Mouse (Mus musculus) kidney, embryonic 15.5 days (tissue): ENCODE measurements around the gene Tulp4. TPM values are rescaled to one million over a fixed set of nuclear protein-coding genes. Genes with fewer than 3 reads are reported as not detected.

Experiments
- ATAC-seq: fragments of 200-750 bp; cut with Nextera tagmentation; replicated peaks from 2 replicates; pipeline ENCODE4 v1.8.0; 2017; ENCODE audit warnings: moderate TSS enrichment; ENCODE audit not compliant: low FRiP score
- H3K27ac ChIP-seq: fragments of 300-500 bp; sonication (generic); 2 replicates; pipeline ENCODE4 v1.5.1; 2015; ENCODE audit warnings: mild to moderate bottlenecking, inconsistent platforms
- H3K27me3 ChIP-seq: fragments of 300-500 bp; sonication (generic); 2 replicates; pipeline ENCODE4 v1.6.1; 2015; ENCODE audit warnings: inconsistent platforms
- H3K36me3 ChIP-seq: fragments of 300-500 bp; sonication (generic); 2 replicates; pipeline ENCODE4 v1.6.1; 2015; ENCODE audit warnings: inconsistent platforms
- H3K4me1 ChIP-seq: fragments of 300-500 bp; sonication (generic); 2 replicates; pipeline ENCODE4 v1.6.1; 2015; ENCODE audit warnings: inconsistent platforms
- H3K4me2 ChIP-seq: fragments of 300-500 bp; sonication (generic); 2 replicates; pipeline ENCODE4 v1.6.1; 2015; ENCODE audit warnings: moderate library complexity, mild to moderate bottlenecking, inconsistent platforms
- H3K4me3 ChIP-seq: fragments of 300-500 bp; sonication (generic); replicated peaks from 2 replicates; pipeline ENCODE4 v1.5.1; 2015; ENCODE audit warnings: mild to moderate bottlenecking, inconsistent platforms
- H3K9ac ChIP-seq: fragments of 300-500 bp; sonication (generic); 2 replicates; pipeline ENCODE4 v1.6.1; 2015; ENCODE audit warnings: mild to moderate bottlenecking, inconsistent platforms
- H3K9me3 ChIP-seq: fragments of 300-500 bp; sonication (generic); replicated peaks from 2 replicates; pipeline ENCODE4 v1.6.1; 2016; ENCODE audit warnings: inconsistent platforms
- WGBS: fragments of 180-500 bp; shearing (Covaris S2); methylation state at CpG from one replicate; pipeline ENCODE4 v1.1.7; 2015; ENCODE audit warnings: mixed read lengths; 5-methylcytosine and 5-hydroxymethylcytosine counted together
- polyA plus RNA-seq: library from polyadenylated mRNA; unstranded; fragments of >200 nt; fragmentation: Nextera tagmentation; extraction: Ambion mirVana; gene quantifications from 2 replicates; pipeline ENCODE4 v1.2.1, GENCODE M21; 2015

The Tulp4 gene
- 74.3 and 75.0 TPM in 2 replicates for polyA plus RNA-seq

DNA sequence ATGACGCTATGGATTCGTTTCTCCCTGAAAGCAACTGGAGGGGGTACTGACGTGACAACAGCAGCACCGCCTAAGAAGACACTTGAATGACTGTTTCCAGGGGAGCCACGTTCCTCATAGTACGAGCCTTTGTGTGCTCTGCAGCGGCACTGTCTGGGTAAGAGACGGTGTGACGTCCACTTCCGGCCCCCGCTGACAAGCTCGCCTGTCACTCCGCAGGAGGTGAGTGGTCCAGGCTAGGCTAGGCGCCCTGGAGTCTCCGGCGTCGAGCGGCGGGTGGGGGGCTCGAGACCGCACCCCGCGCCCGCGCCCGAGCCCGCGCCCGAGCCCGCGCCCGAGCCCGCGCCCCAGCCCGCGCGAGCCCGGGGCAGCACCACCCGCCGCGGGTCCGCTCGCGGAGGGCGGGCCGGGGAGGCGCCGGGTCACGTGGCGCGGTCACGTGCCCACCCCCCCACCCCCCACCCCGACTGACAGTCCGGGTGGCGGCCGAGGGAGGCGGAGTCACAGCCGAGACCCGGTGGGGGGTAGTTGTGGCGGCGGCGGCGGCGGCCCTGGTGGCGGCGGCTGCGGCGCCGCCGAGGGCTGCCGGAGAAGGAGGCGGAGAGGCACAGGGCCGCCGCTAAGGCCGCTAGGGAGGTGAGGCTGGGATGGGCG lies at the start of gene Tulp4:
TSS of gene Tulp4 (plus strand) at position 77 of the 654 bp plus-strand sequence.
- under 1% methylated on average over 48 of the region's 76 CpGs for WGBS
- H3K27ac ChIP-seq: peak within 1 kb of the TSS; percentile 94
- H3K9me3 ChIP-seq: no peaks in the 10 kb centered on the region
- peak within 1 kb of the TSS; percentile 80 for H3K4me2 ChIP-seq
- H3K4me1 ChIP-seq: peaks cover 20% of the 10 kb centered on the region
- peak within 1 kb of the TSS; percentile 93 for H3K9ac ChIP-seq
- peaks cover 10% of the 10 kb centered on the region; the same call in 1 of the 2 replicates for H3K27me3 ChIP-seq
- ATAC-seq: peak; percentile 97
- H3K4me3 ChIP-seq: peak within 1 kb of the TSS; percentile 94
- peaks cover 9% of the 10 kb centered on the region; the same call in 1 of the 2 replicates for H3K36me3 ChIP-seq

DNA sequence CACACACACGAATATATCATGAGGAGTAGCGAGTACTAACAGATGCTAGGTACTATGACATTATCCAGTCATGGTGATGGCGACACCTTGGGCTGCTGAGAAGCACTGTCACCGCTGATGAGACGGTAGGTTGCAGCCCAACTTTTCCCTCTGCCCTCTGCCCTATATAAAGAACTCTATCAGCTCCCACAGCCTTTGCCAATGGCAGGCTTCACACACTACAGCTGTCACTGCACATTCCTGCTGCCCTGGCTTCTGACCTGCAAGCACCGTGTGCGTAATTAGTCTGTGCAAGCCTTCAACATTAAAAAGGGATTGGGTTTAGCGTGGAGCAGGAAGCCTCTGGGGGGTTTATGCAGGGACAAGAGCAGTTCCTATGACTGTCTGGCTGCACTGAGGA lies 43.4 kb upstream of the Tulp4 start:
- Histone ChIP-seq H3K9me3 (no peaks in the 10 kb centered on the region), H3K4me3 (no peak overlapping the region), H3K4me1 (no peaks in the 10 kb centered on the region), H3K36me3 (peaks cover 37% of the 10 kb centered on the region), H3K27me3 (no peaks in the 10 kb centered on the region), H3K9ac (no peak overlapping the region), H3K4me2 (no peak overlapping the region), H3K27ac (no peak overlapping the region)
- ATAC-seq: no peak
- 67% methylated on average over 8 of the region's 8 CpGs for WGBS

DNA sequence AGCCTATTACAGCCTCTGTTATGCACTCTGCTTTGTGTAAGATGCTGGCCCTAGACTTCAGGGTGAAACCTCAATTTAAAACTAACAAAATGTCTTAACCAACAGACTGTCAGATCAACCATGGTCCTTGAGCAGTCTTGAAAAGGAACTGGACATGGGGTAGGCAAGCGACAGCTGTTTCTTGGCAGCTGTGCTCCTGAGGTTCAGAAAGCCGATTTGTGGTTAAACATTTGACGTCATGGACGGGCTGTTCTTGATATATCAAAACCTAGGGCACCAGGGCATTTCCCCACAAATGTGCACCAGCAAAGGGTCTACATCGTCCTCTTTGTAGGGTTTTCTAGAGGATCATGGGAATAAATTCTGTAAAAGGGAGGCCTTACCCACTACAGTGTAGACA lies 42.7 kb upstream of the Tulp4 start:
- Histone ChIP-seq H3K9me3 (no peaks in the 10 kb centered on the region), H3K4me2 (no peak overlapping the region), H3K27me3 (no peaks in the 10 kb centered on the region), H3K4me1 (no peaks in the 10 kb centered on the region), H3K27ac (no peak overlapping the region), H3K36me3 (peaks cover 39% of the 10 kb centered on the region), H3K9ac (no peak overlapping the region), H3K4me3 (no peak overlapping the region)
- no peak for ATAC-seq
- 89% methylated on average over 5 of the region's 5 CpGs for WGBS

DNA sequence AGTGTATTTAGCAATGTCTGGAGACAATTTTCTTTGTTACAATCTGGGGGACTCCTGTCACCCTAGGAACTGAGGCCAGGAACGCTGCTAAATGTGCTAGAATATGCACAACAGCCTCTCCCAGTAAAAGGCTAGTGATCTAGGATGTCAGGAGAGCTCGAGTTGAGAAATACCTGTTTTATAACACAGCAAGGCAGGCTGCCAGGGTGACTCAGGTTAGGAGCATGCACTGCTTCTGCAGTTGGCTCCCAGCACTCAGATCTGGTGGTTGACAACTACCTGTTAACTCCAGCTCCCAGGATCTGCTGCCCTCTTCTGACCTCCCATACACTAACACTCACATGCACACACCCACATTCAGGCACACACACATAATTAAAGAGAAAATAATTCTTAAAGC lies 40.2 kb upstream of the Tulp4 start:
- H3K9me3 ChIP-seq: no peaks in the 10 kb centered on the region
- ATAC-seq: no peak
- 91% methylated on average over 2 of the region's 2 CpGs for WGBS
- peaks cover 55% of the 10 kb centered on the region for H3K36me3 ChIP-seq
- no peak overlapping the region for H3K27ac ChIP-seq
- H3K9ac ChIP-seq: no peak overlapping the region
- no peak overlapping the region for H3K4me2 ChIP-seq
- H3K4me3 ChIP-seq: no peak overlapping the region
- no peaks in the 10 kb centered on the region for H3K4me1 ChIP-seq
- no peaks in the 10 kb centered on the region for H3K27me3 ChIP-seq

DNA sequence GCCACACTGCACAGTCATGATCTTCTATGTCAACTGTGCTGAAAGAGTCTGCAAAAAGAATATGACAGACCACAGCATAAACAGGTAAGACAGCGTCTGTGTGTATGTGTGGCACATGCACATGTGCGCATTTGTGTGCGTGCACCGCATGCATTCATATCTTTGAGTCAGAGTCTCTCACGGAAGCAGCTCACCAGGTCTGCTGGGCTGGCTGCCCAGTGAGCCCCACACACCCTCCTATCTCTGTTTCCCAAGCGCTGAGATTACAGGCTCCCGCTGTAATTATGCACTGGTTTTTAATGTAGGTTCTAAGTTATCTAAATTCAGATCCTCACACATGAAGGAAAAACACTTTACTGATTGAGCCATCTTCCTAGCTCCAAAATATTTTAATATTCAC lies 38.6 kb upstream of the Tulp4 start:
- Histone ChIP-seq H3K4me1 (no peaks in the 10 kb centered on the region), H3K27ac (no peak overlapping the region), H3K27me3 (no peaks in the 10 kb centered on the region), H3K36me3 (peaks cover 66% of the 10 kb centered on the region), H3K4me2 (no peak overlapping the region), H3K9ac (no peak overlapping the region), H3K4me3 (no peak overlapping the region), H3K9me3 (no peaks in the 10 kb centered on the region)
- no peak for ATAC-seq
- WGBS: 95% methylated on average over 7 of the region's 7 CpGs

DNA sequence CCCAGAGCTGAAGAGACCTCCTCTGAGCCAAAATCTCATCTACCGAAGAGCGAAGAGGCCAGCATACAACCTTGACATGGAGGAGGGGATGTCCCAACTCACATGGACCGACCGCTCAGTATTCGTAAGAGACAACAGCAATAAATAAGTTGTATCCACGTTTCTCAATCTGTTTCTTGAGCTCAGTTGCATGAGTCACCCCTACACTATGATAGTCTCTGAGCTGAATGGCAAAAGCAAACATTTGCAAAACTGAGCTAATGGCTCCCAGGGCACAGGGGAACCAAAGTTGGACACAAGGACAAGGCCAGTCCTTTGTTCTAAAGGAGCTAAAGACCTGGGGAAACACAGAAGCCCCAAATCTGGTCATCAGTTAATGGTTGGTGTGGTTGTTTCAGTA lies 36.4 kb upstream of the Tulp4 start:
- no peak overlapping the region for H3K27ac ChIP-seq
- no peak overlapping the region for H3K4me2 ChIP-seq
- no peaks in the 10 kb centered on the region for H3K27me3 ChIP-seq
- H3K9me3 ChIP-seq: no peaks in the 10 kb centered on the region
- ATAC-seq: no peak
- WGBS: 93% methylated on average over 6 of the region's 6 CpGs
- peaks cover 5% of the 10 kb centered on the region; the same call in 1 of the 2 replicates for H3K4me1 ChIP-seq
- no peak overlapping the region for H3K4me3 ChIP-seq
- peaks cover 63% of the 10 kb centered on the region for H3K36me3 ChIP-seq
- H3K9ac ChIP-seq: no peak overlapping the region

DNA sequence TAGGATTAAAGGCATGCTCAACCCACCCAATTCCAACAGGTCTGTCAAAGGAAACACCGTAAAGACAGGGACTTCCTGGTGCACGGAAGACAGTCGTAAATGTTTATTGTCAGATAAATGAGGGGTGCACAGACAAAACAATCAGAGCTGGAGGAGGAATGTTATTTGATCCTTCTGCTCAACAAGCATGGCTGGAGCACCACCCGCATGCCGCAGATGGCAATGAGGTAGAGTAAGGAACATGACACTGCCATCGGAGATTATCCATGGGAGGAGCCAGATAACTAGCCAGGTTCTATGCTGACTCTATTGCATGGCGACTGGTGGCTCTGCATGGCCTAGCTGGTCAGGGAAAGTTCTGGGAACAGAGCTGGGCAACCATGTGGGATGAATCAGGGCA lies 32.8 kb upstream of the Tulp4 start:
- WGBS: 19% methylated on average over 7 of the region's 7 CpGs
- Histone ChIP-seq H3K9ac (no peak overlapping the region), H3K4me1 (peaks cover 5% of the 10 kb centered on the region; the same call in 1 of the 2 replicates), H3K4me2 (no peak overlapping the region), H3K27me3 (no peaks in the 10 kb centered on the region), H3K9me3 (no peaks in the 10 kb centered on the region), H3K4me3 (no peak overlapping the region), H3K36me3 (peaks cover 40% of the 10 kb centered on the region), H3K27ac (0 out of 2 replicates have a peak overlapping the region, but pooled peaks have one; percentile 27)
- peak; percentile 80 for ATAC-seq

DNA sequence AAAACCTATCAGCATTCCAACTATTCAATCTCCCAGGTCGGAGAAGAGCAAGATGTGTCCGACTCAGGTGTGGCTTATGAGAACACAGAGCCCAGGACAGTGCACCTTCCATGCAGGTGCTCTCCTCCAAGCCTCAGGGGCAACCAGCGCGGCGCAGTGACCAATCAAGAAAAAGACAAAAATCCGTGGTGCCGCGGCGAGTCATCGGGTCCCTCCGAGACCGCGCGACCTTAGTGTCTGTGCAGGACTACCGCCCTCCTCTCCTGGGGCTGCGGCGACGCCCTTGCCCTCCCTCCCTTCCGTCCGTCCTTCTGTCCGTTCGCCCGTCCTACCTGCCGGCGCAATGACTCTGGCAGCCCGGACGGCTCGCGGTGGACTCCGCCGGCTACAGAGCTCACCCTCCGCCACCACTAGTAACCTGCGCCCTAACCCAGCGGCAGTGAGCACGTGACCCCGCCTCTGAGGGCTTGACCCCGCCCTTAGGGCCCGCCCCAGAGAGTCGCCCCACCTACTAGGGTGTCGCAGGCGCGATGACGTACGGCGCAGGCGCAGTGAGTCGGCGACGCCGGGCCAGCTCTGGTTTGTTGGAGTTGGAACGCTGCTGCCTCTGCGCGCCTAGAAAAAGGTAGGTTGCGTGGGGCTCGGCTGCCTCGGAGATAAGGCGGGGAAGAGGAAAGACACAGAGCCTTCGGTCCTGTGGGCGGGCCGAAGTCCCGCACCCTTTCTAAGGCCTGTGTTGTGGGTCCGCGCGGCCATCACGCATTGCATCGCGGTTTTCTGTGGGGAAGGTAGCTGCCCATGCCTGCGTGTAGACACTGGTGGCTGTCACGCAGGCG lies 26.7 kb upstream of the Tulp4 start, which contains the start of the genes Serac1 and Gtf2h5:
TSS of gene Serac1 (minus strand) at position 455 of the 836 bp plus-strand sequence.
TSS of gene Gtf2h5 (plus strand) at position 500 of the 836 bp plus-strand sequence.
- ATAC-seq: peak; percentile 98
- Histone ChIP-seq H3K36me3 (peaks cover 18% of the 10 kb centered on the region), H3K4me3 (peak within 1 kb of the TSS; percentile 77), H3K9ac (peak within 1 kb of the TSS; percentile 85), H3K27ac (peak within 1 kb of the TSS; percentile 91), H3K9me3 (no peaks in the 10 kb centered on the region), H3K4me2 (peak within 1 kb of the TSS; percentile 73), H3K4me1 (peaks cover 13% of the 10 kb centered on the region), H3K27me3 (no peaks in the 10 kb centered on the region)
- under 1% methylated on average over 70 of the region's 70 CpGs for WGBS

DNA sequence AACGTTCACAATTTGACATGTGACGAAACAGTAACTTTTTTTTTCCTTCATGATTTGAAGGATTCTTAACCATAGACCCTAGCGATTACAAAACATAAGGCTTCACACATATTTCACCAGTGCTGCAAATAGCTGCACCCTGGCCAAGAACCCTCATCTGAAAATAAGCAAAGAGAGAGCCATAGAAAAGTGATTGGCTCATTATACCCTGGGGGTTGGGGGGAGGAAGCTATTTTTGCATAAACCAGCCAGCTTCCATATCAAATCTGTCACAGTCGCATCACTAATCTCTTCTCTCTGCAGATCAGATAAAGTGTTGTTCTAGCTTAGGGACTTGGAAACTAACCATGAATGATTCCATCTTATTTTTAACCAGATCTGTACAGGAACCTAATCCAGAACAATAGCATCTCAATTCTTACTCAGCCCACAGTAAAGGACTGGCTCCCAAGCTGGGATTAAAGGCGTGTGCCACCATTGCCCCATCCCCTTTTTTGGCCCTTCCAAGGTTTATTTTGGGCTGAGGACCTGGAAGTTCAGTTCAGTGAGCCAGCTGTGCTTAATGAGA lies 22.8 kb upstream of the Tulp4 start:
- H3K9ac ChIP-seq: no peak overlapping the region

DNA sequence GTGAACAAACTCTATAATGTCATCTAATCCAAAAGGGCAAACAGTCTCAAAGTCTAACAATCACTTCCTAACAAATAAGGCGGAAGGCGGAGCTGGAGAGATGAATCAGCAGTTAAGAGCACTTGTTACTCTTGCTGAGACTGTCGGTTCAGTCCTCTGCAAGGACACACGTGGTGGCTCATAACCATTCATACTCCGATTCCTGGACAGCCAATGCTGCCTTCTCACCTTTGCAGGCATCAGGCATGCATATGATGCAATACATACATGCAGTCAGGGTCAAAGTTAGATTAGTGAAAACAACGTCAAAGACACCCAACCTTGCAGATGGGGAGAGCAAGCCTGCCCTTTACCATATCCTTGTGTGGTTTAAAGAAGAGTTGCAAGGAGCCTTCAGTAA lies 14.6 kb upstream of the Tulp4 start:
- Histone ChIP-seq H3K9ac (no peak overlapping the region), H3K4me3 (no peak overlapping the region), H3K4me2 (no peak overlapping the region), H3K27ac (no peak overlapping the region), H3K9me3 (no peaks in the 10 kb centered on the region), H3K36me3 (peaks cover 17% of the 10 kb centered on the region), H3K4me1 (no peaks in the 10 kb centered on the region), H3K27me3 (no peaks in the 10 kb centered on the region)
- WGBS: 89% methylated on average over 6 of the region's 6 CpGs
- ATAC-seq: no peak

More for the DNA sequence above, 22.8 kb upstream of the Tulp4 start:
- no peak for ATAC-seq
- peaks cover 52% of the 10 kb centered on the region for H3K36me3 ChIP-seq
- WGBS: 90% methylated on average over 5 of the region's 5 CpGs
- no peaks in the 10 kb centered on the region for H3K27me3 ChIP-seq
- H3K9me3 ChIP-seq: no peaks in the 10 kb centered on the region
- H3K4me1 ChIP-seq: peaks cover 13% of the 10 kb centered on the region
- no peak overlapping the region for H3K4me3 ChIP-seq
- H3K4me2 ChIP-seq: no peak overlapping the region
- no peak overlapping the region for H3K27ac ChIP-seq

DNA sequence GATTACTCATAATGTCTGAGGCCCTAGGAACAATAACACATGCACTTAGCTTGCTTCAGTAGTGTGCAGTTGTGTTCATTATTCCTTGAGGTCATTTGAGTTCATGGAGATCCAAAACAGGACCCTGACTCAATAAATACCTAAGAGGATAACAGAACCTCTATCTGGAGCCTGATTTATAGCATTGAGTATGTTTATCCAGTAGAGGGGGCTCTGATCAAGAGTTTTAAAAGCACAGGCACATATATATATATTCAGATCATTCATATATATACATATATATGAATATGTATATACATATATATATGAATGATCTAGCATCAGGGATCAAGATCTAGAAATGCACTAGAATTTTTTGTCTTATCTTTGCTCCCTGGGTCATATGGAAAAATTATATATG lies 10.7 kb upstream of the Tulp4 start:
- no peaks in the 10 kb centered on the region for H3K27me3 ChIP-seq
- no peak for ATAC-seq

DNA sequence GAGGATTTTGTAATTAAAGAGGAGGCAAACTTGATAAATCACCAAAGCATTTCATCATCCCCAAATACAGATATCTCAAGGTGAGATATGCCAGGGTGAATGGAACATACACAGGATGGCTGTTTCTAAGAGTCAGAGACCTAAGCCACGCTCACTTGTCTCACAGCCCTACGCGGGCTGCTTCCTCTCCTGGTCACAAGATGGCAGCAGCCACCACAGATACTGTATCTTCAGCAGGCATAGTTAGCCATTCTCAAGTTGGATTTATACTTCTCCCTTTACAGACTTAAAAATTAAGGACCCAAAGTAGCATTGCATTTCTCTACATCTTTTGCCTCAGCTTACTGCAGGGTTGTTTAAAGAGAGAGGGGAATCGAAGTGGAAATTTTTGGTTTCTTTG lies 8.4 kb upstream of the Tulp4 start:
- WGBS: 26% methylated on average over 4 of the region's 4 CpGs

More for the DNA sequence above, 10.7 kb upstream of the Tulp4 start:
- no peaks in the 10 kb centered on the region for H3K36me3 ChIP-seq
- no peak overlapping the region for H3K27ac ChIP-seq
- no peak overlapping the region for H3K9ac ChIP-seq
- no peak overlapping the region for H3K4me2 ChIP-seq
- H3K9me3 ChIP-seq: no peaks in the 10 kb centered on the region
- H3K4me3 ChIP-seq: no peak overlapping the region
- no peaks in the 10 kb centered on the region for H3K4me1 ChIP-seq

More for the DNA sequence above, 8.4 kb upstream of the Tulp4 start:
- no peak overlapping the region for H3K4me3 ChIP-seq
- H3K9me3 ChIP-seq: no peaks in the 10 kb centered on the region
- no peak overlapping the region for H3K9ac ChIP-seq
- H3K27me3 ChIP-seq: no peaks in the 10 kb centered on the region
- no peak overlapping the region for H3K27ac ChIP-seq
- no peak overlapping the region for H3K4me2 ChIP-seq
- H3K36me3 ChIP-seq: no peaks in the 10 kb centered on the region
- ATAC-seq: no peak
- H3K4me1 ChIP-seq: no peaks in the 10 kb centered on the region
